Mouse (Mus musculus): ENCODE data around the gene Hopx. TPM values are rescaled to one million over a fixed set of nuclear protein-coding genes. Genes with fewer than 3 reads are reported as not detected.

The Hopx gene
- polyA plus RNA-seq, 1 experiment from 2014 or later, result 2.4 TPM

- Histone ChIP-seq H3K4me2 (no peak overlapping the region), H3K9me3 (ENCODE audit: low read depth, low read length) (no peaks in the 10 kb centered on the region), H3K4me3 (ENCODE audit: low read depth, low read length) (no peak overlapping the region), H3K4me1 (ENCODE audit: insufficient read depth) (no peaks in the 10 kb centered on the region), H3K27ac (ENCODE audit: low read depth) (no peak overlapping the region), H3K36me3 (ENCODE audit: insufficient read depth) (no peaks in the 10 kb centered on the region), H3K9ac (no peak overlapping the region), H3K27me3 (ENCODE audit: insufficient read depth, low read length) (no peaks in the 10 kb centered on the region)
- no peak for TF ChIP-seq CTCF (IDR thresholded peaks at IDR 0.05; ENCODE audit: low read depth)
- no peak for ATAC-seq (ENCODE audit: insufficient read depth)
- WGBS, result 70% methylated on average over 10 of the region's 10 CpGs
- peak; percentile 20 for DNase-seq
Observed at GRCm38 (mm10) chr5:77085753-77086450, 29.0 kb downstream of the Hopx start.

- no peaks in the 10 kb centered on the region for H3K27me3 ChIP-seq (ENCODE audit: insufficient read depth, low read length)
- no peak for TF ChIP-seq CTCF (IDR thresholded peaks at IDR 0.05; ENCODE audit: low read depth)
- no peak overlapping the region for H3K4me2 ChIP-seq
- no peaks in the 10 kb centered on the region for H3K9me3 ChIP-seq (ENCODE audit: low read depth, low read length)
- H3K36me3 ChIP-seq (ENCODE audit: insufficient read depth), result no peaks in the 10 kb centered on the region
- ATAC-seq (ENCODE audit: insufficient read depth) (no peak), DNase-seq (no peak)
- H3K9ac ChIP-seq, result no peak overlapping the region
- no peaks in the 10 kb centered on the region for H3K4me1 ChIP-seq (ENCODE audit: insufficient read depth)
- 87% methylated on average over 4 of the region's 4 CpGs for WGBS
- no peak overlapping the region for H3K27ac ChIP-seq (ENCODE audit: low read depth)
- H3K4me3 ChIP-seq (ENCODE audit: low read depth, low read length), result no peak overlapping the region
Observed at GRCm38 (mm10) chr5:77084418-77084817, 30.5 kb downstream of the Hopx start.

- TF ChIP-seq CTCF (IDR thresholded peaks at IDR 0.05; ENCODE audit: low read depth), result no peak
- no peak for ATAC-seq (ENCODE audit: insufficient read depth)
Observed at GRCm38 (mm10) chr5:77082735-77083134, 32.2 kb downstream of the Hopx start.

GRCm38 (mm10) chr5:77080761-77081160 lies 34.2 kb downstream of the Hopx start:
- H3K4me1 ChIP-seq (ENCODE audit: insufficient read depth), result no peaks in the 10 kb centered on the region
- no peak for TF ChIP-seq CTCF (IDR thresholded peaks at IDR 0.05; ENCODE audit: low read depth)
- H3K4me2 ChIP-seq, result no peak overlapping the region
- H3K36me3 ChIP-seq (ENCODE audit: insufficient read depth), result no peaks in the 10 kb centered on the region
- WGBS, result 88% methylated on average over 4 of the region's 4 CpGs
- no peak overlapping the region for H3K9ac ChIP-seq
- H3K27ac ChIP-seq (ENCODE audit: low read depth), result no peak overlapping the region
- ATAC-seq (ENCODE audit: insufficient read depth) (no peak), DNase-seq (no peak)
- H3K4me3 ChIP-seq (ENCODE audit: low read depth, low read length), result no peak overlapping the region
- no peaks in the 10 kb centered on the region for H3K9me3 ChIP-seq (ENCODE audit: low read depth, low read length)
- no peaks in the 10 kb centered on the region for H3K27me3 ChIP-seq (ENCODE audit: insufficient read depth, low read length)

More at GRCm38 (mm10) chr5:77082735-77083134, 32.2 kb downstream of the Hopx start:
- Histone ChIP-seq H3K27me3 (ENCODE audit: insufficient read depth, low read length) (no peaks in the 10 kb centered on the region), H3K36me3 (ENCODE audit: insufficient read depth) (no peaks in the 10 kb centered on the region), H3K9ac (no peak overlapping the region), H3K9me3 (ENCODE audit: low read depth, low read length) (no peaks in the 10 kb centered on the region), H3K4me1 (ENCODE audit: insufficient read depth) (no peaks in the 10 kb centered on the region), H3K4me2 (no peak overlapping the region), H3K4me3 (ENCODE audit: low read depth, low read length) (no peak overlapping the region), H3K27ac (ENCODE audit: low read depth) (no peak overlapping the region)
- 75% methylated on average over 7 of the region's 7 CpGs for WGBS
- DNase-seq, result no peak

GRCm38 (mm10) chr5:77075951-77076350 lies 39.0 kb downstream of the Hopx start:
- WGBS, result 90% methylated on average over 4 of the region's 4 CpGs
- H3K4me2 ChIP-seq, result no peak overlapping the region
- H3K36me3 ChIP-seq (ENCODE audit: insufficient read depth), result no peaks in the 10 kb centered on the region
- no peaks in the 10 kb centered on the region for H3K4me1 ChIP-seq (ENCODE audit: insufficient read depth)
- ATAC-seq (ENCODE audit: insufficient read depth) (no peak), DNase-seq (no peak)
- no peaks in the 10 kb centered on the region for H3K9me3 ChIP-seq (ENCODE audit: low read depth, low read length)
- no peak for TF ChIP-seq CTCF (IDR thresholded peaks at IDR 0.05; ENCODE audit: low read depth)
- H3K27ac ChIP-seq (ENCODE audit: low read depth), result no peak overlapping the region
- no peak overlapping the region for H3K4me3 ChIP-seq (ENCODE audit: low read depth, low read length)
- no peak overlapping the region for H3K9ac ChIP-seq
- no peaks in the 10 kb centered on the region for H3K27me3 ChIP-seq (ENCODE audit: insufficient read depth, low read length)

- H3K27ac ChIP-seq (ENCODE audit: low read depth), result no peak overlapping the region
- 61% methylated on average over 2 of the region's 2 CpGs for WGBS
- peak; percentile 21; the same call in 1 of the 2 replicates for ATAC-seq (ENCODE audit: insufficient read depth)
- H3K27me3 ChIP-seq (ENCODE audit: insufficient read depth, low read length), result no peaks in the 10 kb centered on the region
- H3K4me1 ChIP-seq (ENCODE audit: insufficient read depth), result no peaks in the 10 kb centered on the region
- H3K9me3 ChIP-seq (ENCODE audit: low read depth, low read length), result no peaks in the 10 kb centered on the region
- H3K36me3 ChIP-seq (ENCODE audit: insufficient read depth), result no peaks in the 10 kb centered on the region
- no peak overlapping the region for H3K9ac ChIP-seq
- no peak overlapping the region for H3K4me3 ChIP-seq (ENCODE audit: low read depth, low read length)
- no peak overlapping the region for H3K4me2 ChIP-seq
- DNase-seq, result peak; percentile 44
- no peak for TF ChIP-seq CTCF (IDR thresholded peaks at IDR 0.05; ENCODE audit: low read depth)
Observed at GRCm38 (mm10) chr5:77074914-77075313, 40.0 kb downstream of the Hopx start.

DNA sequence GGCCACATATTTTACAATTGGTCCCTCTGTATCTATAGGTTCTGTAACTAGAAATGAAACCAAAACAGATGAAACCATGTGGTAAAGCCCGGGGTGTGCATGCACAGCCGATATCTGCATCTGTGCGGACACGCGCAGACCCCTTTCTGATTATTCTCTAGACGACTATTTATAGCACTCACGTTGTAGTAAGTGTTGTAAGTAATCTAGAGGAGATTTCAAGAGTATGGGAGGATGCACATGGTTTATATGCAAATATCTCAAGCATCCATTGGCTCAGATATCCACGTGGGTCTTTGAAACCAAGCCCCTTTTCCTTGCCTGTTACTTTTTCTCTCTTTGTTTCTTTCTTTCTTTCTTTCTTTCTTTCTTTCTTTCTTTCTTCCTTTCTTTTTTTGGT lies 41.1 kb downstream of the Hopx start:
- H3K4me3 ChIP-seq (ENCODE audit: low read depth, low read length), result no peak overlapping the region
- H3K27me3 ChIP-seq (ENCODE audit: insufficient read depth, low read length), result no peaks in the 10 kb centered on the region
- ATAC-seq (ENCODE audit: insufficient read depth) (no peak), DNase-seq (no peak)
- 76% methylated on average over 8 of the region's 8 CpGs for WGBS
- no peaks in the 10 kb centered on the region for H3K36me3 ChIP-seq (ENCODE audit: insufficient read depth)
- no peak overlapping the region for H3K27ac ChIP-seq (ENCODE audit: low read depth)
- H3K4me1 ChIP-seq (ENCODE audit: insufficient read depth), result no peaks in the 10 kb centered on the region
- H3K9me3 ChIP-seq (ENCODE audit: low read depth, low read length), result no peaks in the 10 kb centered on the region
- H3K4me2 ChIP-seq, result no peak overlapping the region
- H3K9ac ChIP-seq, result no peak overlapping the region
- no peak for TF ChIP-seq CTCF (IDR thresholded peaks at IDR 0.05; ENCODE audit: low read depth)
